Mouse (Mus musculus) hindlimb bud, embryonic 11.5 days (tissue): ENCODE results near the gene Zfp454.

Experiments
- DNase-seq: peaks from one replicate; pipeline ENCODE4 v3.0.0-alpha.2; 2012; ENCODE audit warnings: low read depth, low spot score; ENCODE audit errors: extremely low spot score

Zfp454 gene

DNA sequence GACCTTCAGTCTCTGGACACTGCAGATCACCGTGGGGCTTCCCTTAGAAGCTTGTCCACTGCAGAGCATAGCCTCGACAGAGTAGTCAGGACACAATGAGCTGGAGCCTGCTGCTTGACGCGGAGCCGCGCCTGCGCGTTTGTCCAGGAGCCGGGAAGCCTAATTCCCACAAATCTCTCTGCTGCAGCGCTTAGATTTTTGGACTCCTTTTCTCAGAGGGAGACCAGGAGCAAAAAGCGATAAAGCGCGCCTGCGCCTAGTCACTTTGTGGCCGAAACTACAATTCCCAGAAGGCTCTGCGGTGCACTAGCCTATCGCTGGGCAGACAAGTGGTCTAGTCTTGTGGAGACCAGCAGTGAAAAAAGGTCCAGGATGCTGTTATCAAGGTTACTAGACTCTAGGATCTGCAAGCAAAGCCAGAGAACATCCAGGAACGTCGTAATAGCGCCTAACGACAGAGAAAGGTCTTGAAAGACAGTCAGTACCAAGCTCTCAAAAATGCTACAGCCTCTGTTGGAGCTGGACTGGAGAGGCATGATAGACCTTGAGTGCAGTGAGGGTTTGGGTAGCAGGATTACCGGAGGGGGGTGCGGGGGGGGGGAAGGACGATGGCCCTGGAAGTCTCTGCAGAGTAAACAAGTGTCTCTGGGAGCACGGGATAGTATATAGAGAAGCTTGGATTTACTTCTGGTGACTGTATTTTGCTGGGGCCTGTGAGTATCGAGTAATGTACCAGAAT lies at the start of gene Zfp454:
Gene Zfp454, minus strand, starts transcription at position 262 of the 739 bp plus-strand sequence.
- peak; percentile 90 for DNase-seq

GRCm38 (mm10) chr11:50932040-50932439 lies 44.6 kb upstream of the Zfp454 start:
- no peak for DNase-seq

DNA sequence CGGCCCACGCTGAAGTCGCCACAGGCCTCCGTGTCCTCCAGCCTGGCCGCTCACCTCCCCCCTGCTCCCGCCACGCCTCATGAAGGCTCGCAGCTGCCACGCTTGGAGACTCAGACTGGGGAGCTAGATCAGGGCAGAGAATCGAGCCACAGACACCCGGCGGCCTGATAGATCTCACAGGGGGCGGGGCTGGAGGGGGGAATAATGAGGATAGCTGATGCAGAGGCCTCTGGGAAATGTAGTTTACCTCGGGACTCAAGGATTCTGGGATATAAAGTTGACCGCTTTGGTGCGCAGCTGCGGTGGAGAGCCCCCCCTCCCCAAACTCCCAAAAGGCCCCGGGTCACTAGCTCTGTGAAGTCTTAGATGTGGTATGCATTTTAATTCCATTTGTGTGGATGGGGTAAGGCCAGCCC lies 44.0 kb upstream of the Zfp454 start, which contains the start of gene Zfp354b:
Gene Zfp354b, minus strand, starts transcription at position 183 of the 416 bp plus-strand sequence.
- DNase-seq, result peak; percentile 47

GRCm38 (mm10) chr11:50931021-50931420 lies 43.6 kb upstream of the Zfp454 start:
- no peak for DNase-seq

- no peak for DNase-seq
These were observed 43.1 kb upstream of the Zfp454 start for GRCm38 (mm10) chr11:50930469-50931014.

DNA sequence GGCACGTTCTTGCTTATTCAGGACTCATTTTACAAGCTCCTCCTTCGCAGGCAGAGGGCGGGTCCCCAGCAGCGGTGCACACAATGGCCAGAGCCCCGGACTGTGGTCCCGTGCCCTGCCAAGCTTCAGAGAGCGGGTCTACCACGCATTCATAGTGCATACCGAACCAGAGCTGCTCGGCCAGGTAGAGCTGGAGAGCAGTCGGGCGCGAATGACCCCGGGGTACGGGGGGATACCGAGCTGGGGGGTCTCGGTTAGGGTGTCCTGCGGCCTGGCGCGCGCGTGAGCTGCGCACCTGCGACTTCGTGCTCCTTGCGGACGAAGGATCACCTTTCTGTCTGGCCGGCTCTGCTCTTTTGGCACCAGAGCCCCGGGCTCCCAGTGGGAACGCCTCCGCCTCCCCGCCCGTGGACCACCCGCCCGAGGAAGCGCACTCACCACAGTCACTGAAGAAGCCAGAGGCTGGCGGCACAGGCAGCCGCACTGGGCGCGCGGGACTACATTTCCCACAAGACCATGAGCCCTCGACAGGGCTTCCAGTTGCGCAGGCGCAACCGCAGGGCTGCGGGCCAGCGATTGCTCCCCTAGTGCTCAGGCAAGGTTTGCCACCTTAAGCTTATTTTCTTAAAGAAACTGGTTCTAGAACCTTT lies 28.3 kb upstream of the Zfp454 start, which contains the start of gene Zfp2:
Gene Zfp2, minus strand, starts transcription at position 495 of the 650 bp plus-strand sequence.
- DNase-seq, result peak; percentile 79

GRCm38 (mm10) chr11:50914461-50914860 lies 27.0 kb upstream of the Zfp454 start:
- DNase-seq, result no peak

DNA sequence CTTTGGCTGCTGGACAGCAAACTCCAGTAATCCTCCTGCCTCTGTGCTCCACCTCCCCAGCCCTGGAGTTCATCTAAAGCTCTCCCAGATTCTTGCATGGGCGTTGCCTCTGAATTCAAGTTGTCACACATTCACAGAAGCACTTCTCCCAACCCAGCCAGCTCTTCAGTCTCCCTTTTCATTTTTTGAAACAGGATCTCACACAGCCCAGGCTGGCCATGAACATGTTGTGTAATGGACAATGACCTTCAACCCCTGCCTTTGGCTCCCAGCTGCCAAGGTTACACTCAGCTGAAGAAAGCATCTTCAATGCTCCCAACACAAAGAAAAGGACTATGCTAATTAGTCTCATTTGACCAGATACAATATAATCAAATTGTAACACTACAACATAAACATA lies 25.9 kb upstream of the Zfp454 start:
- no peak for DNase-seq

DNA sequence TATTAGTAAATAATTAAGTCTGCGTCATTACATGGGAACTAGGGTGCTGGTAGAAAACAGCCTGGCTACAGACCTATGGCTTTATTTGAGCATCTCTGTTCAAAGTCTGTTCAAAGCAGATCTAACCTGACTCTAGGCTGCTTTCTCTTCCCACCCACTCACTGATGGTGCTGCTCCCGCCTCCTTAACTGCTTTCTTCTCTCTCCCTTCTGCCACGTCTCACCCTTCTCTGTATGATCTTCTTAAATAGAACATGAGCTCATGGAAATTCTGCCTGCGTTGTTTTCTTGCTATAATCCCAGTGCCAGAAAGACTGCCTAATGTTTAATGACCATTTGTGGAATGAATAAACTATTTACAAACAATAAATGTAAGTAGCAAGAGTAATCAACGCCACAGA lies 20.7 kb upstream of the Zfp454 start:
- DNase-seq, result no peak

DNA sequence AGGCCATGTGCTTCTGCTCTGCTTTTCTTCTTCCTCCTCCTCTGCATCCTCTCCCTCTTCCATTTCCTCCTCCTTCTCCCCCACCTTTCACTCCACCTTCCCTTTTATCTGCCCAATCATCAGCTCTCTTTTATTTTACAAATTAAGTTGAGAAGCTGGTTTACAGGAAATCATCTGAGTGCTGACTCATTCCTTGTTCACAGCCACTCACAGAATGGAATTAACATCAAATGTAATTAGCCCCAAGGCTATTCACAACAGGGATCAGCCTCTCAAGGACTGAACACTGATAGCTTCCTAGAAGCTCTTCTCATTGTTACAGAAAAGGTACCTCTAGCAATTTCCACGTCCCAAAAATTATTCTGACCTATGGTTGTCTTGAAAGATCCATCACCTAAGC lies 9.9 kb upstream of the Zfp454 start:
- DNase-seq, result no peak

DNA sequence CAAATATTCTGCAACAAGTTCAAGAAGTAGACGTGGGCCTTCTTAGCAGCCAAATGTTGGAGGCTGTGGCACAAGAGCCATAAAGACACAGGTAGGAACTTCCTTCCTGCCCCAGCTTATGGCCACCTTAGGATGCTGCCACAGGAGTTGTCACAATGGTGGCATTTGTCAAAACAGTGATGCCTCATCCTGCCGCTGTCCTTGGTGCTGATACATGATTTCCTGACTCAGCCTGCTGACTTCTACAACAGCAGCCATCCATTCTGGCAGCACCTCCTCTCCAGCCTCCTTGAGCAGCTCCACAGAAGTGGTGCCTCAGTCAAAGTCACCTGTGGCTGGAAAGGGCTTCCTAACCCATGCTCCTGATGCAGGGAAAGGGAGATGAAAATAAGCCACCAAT lies 5.0 kb upstream of the Zfp454 start:
- no peak for DNase-seq

- DNase-seq, result no peak
These were observed 538 bp downstream of the Zfp454 start for GRCm38 (mm10) chr11:50886933-50887293.

- DNase-seq, result no peak
These were observed 1.1 kb downstream of the Zfp454 start for GRCm38 (mm10) chr11:50886231-50886932.

DNA sequence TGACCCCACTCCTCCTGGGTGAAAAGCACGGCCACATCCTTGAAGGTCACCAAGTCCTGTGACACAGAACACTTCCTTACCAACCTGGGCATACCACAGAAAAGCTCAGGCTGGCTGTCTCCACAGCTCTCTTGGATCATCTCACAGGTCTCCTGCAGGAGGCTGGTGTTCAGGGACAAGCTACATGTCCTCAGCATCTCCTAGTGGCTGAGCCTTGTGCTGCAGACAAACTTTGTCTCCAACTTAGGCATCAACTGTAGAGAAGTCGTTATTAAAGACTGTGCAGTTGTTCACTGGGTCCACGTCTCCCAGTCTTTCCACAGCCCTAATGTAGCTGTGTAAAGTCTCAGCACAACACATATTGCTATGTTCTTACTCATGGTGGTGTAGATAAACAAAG lies 3.7 kb downstream of the Zfp454 start:
- no peak for DNase-seq

DNA sequence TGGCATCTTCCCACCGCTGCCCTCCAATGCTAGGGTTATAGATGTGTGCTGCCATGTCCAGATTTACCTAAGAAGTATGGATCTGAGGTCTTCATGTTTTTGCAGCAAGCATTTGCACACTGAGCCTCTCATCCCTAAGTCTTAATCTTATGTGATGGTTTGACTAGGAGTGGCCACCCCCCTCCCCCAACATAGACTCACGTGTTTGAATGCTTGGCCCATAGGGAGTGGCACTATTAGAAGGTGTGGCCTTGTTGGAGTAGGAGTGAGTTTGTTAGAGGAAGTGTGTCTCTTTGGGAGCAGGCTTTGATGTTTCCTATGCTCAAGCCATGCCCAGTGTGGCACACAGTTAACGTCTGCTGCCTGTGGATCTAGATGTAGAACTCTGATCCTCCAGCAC lies 8.8 kb downstream of the Zfp454 start:
- DNase-seq, result no peak

GRCm38 (mm10) chr11:50850989-50851601 lies 36.4 kb downstream of the Zfp454 start:
- no peak for DNase-seq

DNA sequence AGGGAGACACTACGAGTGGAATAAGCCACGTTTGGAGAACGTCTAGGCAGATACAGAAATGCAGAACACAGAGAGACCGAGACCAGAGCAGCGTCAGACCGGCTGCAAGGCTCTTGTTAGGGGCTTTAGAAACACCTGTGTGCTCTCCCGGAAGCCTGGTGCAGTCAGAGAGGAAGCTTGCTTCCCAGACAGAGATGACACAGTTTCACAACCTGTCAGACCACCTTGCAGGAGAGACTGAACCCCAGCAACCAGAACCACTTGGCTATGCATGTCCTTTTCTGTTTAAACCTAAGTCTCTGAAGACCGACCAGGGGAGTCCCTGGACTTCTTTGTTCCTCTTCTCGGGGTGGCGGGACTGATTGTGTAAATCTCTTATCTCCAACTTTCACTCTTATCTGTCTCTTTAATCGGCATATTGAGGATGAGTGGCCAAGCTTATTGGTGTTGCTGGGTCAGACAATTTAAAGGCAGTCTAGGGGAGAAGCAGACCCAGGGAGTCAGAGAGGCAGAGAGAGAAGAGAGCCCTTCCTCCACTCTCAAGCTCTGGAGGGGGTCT lies 37.2 kb downstream of the Zfp454 start, which contains the start of gene Grm6:
Gene Grm6, plus strand, starts transcription at position 509 of the 559 bp plus-strand sequence.
- no peak for DNase-seq

DNA sequence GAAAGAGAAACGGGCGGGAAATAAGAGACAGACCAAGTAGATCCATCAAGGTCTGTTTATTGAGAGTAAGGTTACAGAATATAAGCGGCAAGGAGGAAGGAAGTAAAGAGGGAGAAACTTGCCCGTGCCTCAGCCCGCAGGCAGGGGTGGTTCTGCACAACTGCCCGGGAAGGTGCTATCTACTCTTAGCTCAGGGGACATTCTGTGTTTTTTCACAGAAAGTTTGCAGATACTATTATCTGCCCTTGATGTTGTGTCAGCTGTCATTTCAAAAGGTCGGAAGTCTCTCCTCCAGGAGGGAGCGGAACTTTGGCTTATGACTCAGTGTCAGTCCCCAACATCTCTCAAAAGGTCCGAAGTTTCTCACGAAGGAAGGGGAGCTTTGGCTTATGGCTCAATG lies 38.1 kb downstream of the Zfp454 start:
- DNase-seq, result no peak

GRCm38 (mm10) chr11:50848520-50849137 lies 38.8 kb downstream of the Zfp454 start:
- no peak for DNase-seq

- no peak for DNase-seq
These were observed 40.4 kb downstream of the Zfp454 start for GRCm38 (mm10) chr11:50847047-50847446.
